Mouse (Mus musculus): Measurements from ENCODE around the gene Krtap9-3.

DNA sequence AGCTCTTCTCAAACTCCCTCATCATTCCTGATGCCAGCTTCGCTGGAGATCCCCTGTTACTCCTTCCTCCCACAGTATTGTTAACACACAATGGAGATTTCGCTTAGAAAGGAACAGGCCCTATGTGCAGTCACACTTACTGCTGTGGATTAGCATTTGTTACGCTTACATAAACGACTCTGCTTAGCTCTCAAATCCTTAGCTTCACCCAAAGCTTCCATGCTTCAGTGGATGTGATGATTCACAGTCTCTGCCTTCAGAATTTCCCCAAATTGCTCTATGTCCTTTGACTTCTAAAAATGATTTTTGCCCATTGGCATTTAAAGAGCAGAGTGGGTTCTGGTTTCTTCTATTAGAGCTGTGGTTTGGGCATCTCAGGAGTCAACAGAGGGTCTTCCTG is 24.7 kb downstream of the Krtap9-3 start:
- TF ChIP-seq CTCF (IDR thresholded peaks at IDR 0.05; ENCODE audit: borderline replicate concordance, insufficient read depth, low read length), result no peak
- TF ChIP-seq POLR2A (IDR thresholded peaks at IDR 0.05; ENCODE audit: low read depth, low read length), result no peak
